Mouse (Mus musculus) MEL (cell line): Measurements from ENCODE around the gene Inpp5b. TPM values are rescaled to one million over a fixed set of nuclear protein-coding genes. Genes with fewer than 3 reads are reported as not detected.

Experiments used
- DNase-seq: peaks from one replicate; pipeline ENCODE4 v3.0.0; 2011; ENCODE audit warnings: low read depth, low spot score
- H3K27ac ChIP-seq: 2 replicates; pipeline ENCODE4 v1.5.1; 2012; ENCODE audit warnings: low read depth, mild to moderate bottlenecking, control low read depth, low read length, moderate library complexity; ENCODE audit not compliant: control insufficient read depth
- H3K27me3 ChIP-seq, 2 experiments: fragments of 150-350 bp in 1 of 2; sonication (generic) in 1 of 2; 2 replicates each; pipeline ENCODE4 v1.6.1; 2012; ENCODE audit warnings: low read length in 2 of 2, mild to moderate bottlenecking in 2 of 2, improper control_type of control experiment in 1 of 2, moderate library complexity in 1 of 2; ENCODE audit not compliant: insufficient read depth in 2 of 2, control insufficient read depth in 1 of 2
- H3K36me3 ChIP-seq, 2 experiments: 2 replicates each; pipeline ENCODE4 v1.6.1; 2012 to 2014; ENCODE audit warnings: low read length in 2 of 2, improper control_type of control experiment in 1 of 2, inconsistent platforms in 1 of 2, mild to moderate bottlenecking in 1 of 2; ENCODE audit not compliant: insufficient read depth in 2 of 2, control insufficient read depth in 1 of 2
- H3K4me1 ChIP-seq, 2 experiments: fragments of 150-350 bp in 1 of 2; sonication (generic) in 1 of 2; 2 replicates each; pipeline ENCODE4 v1.6.1; 2012; ENCODE audit warnings: low read length in 2 of 2, improper control_type of control experiment in 1 of 2, mild to moderate bottlenecking in 1 of 2; ENCODE audit not compliant: insufficient read depth in 2 of 2, control insufficient read depth in 1 of 2
- H3K4me3 ChIP-seq, 2 experiments: fragments of 150-350 bp in 1 of 2; sonication (generic) in 1 of 2; 2 replicates each; pipeline ENCODE4 v1.5.1; 2012; ENCODE audit warnings: low read depth in 2 of 2, low read length in 2 of 2, mild to moderate bottlenecking in 2 of 2, moderate library complexity in 2 of 2, control low read depth in 1 of 2, improper control_type of control experiment in 1 of 2; ENCODE audit not compliant: control insufficient read depth in 1 of 2, insufficient read depth in 1 of 2
- H3K79me2 ChIP-seq: 2 replicates; pipeline ENCODE4 v1.6.1; 2012; ENCODE audit warnings: mild to moderate bottlenecking, low read length, moderate library complexity; ENCODE audit not compliant: control insufficient read depth, poor library complexity, insufficient read depth
- H3K9ac ChIP-seq: 2 replicates; pipeline ENCODE4 v1.6.1; 2012; ENCODE audit warnings: low read depth, mild to moderate bottlenecking, control low read depth, low read length, moderate library complexity; ENCODE audit not compliant: control insufficient read depth, poor library complexity, severe bottlenecking
- H3K9me3 ChIP-seq: fragments of 150-350 bp; sonication (generic); replicated peaks from 2 replicates; pipeline ENCODE4 v1.6.1; 2012; ENCODE audit warnings: mild to moderate bottlenecking, low read length, improper control_type of control experiment, moderate library complexity; ENCODE audit not compliant: insufficient read depth
- CTCF ChIP-seq, 3 experiments: IDR thresholded peaks in 2 of 3; conservative IDR thresholded peaks in 1 of 3; 2 replicates each; pipeline ENCODE4 v1.5.1; 2011 to 2012; ENCODE audit warnings: low read length in 3 of 3, low read depth in 2 of 3, mild to moderate bottlenecking in 2 of 3, improper control_type of control experiment in 1 of 3, inconsistent platforms in 1 of 3, mixed read lengths in 1 of 3, moderate library complexity in 1 of 3; ENCODE audit not compliant: control insufficient read depth in 1 of 3, insufficient read depth in 1 of 3, poor library complexity in 1 of 3, severe bottlenecking in 1 of 3
- E2F4 ChIP-seq: IDR thresholded peaks from 2 replicates; pipeline ENCODE4 v1.6.1; 2011; ENCODE audit warnings: low read depth, low read length, improper control_type of control experiment, borderline replicate concordance
- ELF1 ChIP-seq: IDR thresholded peaks from 2 replicates; pipeline ENCODE4 v1.6.1; 2014; ENCODE audit warnings: low read depth, mild to moderate bottlenecking, inconsistent platforms, low read length, improper control_type of control experiment, moderate library complexity
- EP300 ChIP-seq, 2 experiments: IDR thresholded peaks; 2 replicates each; pipeline ENCODE4 v1.6.1; 2011; ENCODE audit warnings: improper control_type of control experiment in 2 of 2, low read length in 2 of 2, low read depth in 1 of 2, mild to moderate bottlenecking in 1 of 2
- GABPA ChIP-seq: IDR thresholded peaks from 2 replicates; pipeline ENCODE4 v1.6.1; 2012; ENCODE audit warnings: low read depth, mild to moderate bottlenecking, inconsistent platforms, low read length, improper control_type of control experiment, moderate library complexity
- JUND ChIP-seq: IDR thresholded peaks from 2 replicates; pipeline ENCODE4 v1.6.1; 2011; ENCODE audit warnings: low read depth, mild to moderate bottlenecking, improper control_type of control experiment, low read length
- MAFK ChIP-seq: IDR thresholded peaks from 2 replicates; pipeline ENCODE4 v1.6.1; 2011; ENCODE audit warnings: low read depth, mild to moderate bottlenecking, low read length, improper control_type of control experiment, borderline replicate concordance
- MEF2A ChIP-seq: IDR thresholded peaks from 2 replicates; pipeline ENCODE4 v1.6.1; 2014; ENCODE audit warnings: low read depth, mild to moderate bottlenecking, inconsistent platforms, low read length, improper control_type of control experiment; ENCODE audit not compliant: poor library complexity, insufficient replicate concordance, severe bottlenecking; ENCODE audit errors: extremely low read depth
- MXI1 ChIP-seq: IDR thresholded peaks from 2 replicates; pipeline ENCODE4 v1.6.1; 2011; ENCODE audit warnings: mild to moderate bottlenecking, low read depth, low read length, improper control_type of control experiment
- MYB ChIP-seq: IDR thresholded peaks from 2 replicates; pipeline ENCODE4 v1.6.1; 2011; ENCODE audit warnings: mild to moderate bottlenecking, low read depth, low read length, improper control_type of control experiment
- NELFE ChIP-seq: IDR thresholded peaks from 2 replicates; pipeline ENCODE4 v1.6.1; 2011; ENCODE audit warnings: low read depth, low read length, improper control_type of control experiment
- RCOR1 ChIP-seq: IDR thresholded peaks from 2 replicates; pipeline ENCODE4 v1.6.1; 2012; ENCODE audit warnings: low read depth, mild to moderate bottlenecking, inconsistent platforms, low read length, improper control_type of control experiment
- SIN3A ChIP-seq: IDR thresholded peaks from 2 replicates; pipeline ENCODE4 v1.6.1; 2012; ENCODE audit warnings: low read length, improper control_type of control experiment, inconsistent platforms
- TAL1 ChIP-seq: IDR thresholded peaks from 2 replicates; pipeline ENCODE4 v1.6.1; 2012; ENCODE audit warnings: mild to moderate bottlenecking, inconsistent platforms, low read length, moderate library complexity, mixed read lengths
- TBP ChIP-seq: IDR thresholded peaks from 2 replicates; pipeline ENCODE4 v1.8.0; 2011; ENCODE audit warnings: low read depth, low read length, improper control_type of control experiment
- TCF12 ChIP-seq: IDR thresholded peaks from 2 replicates; pipeline ENCODE4 v1.6.1; 2014; ENCODE audit warnings: low read depth, mild to moderate bottlenecking, inconsistent platforms, low read length, improper control_type of control experiment, moderate library complexity
- UBTF ChIP-seq: IDR thresholded peaks from 2 replicates; pipeline ENCODE4 v1.6.1; 2012; ENCODE audit warnings: low read depth, mild to moderate bottlenecking, inconsistent platforms, low read length, improper control_type of control experiment, moderate library complexity, borderline replicate concordance; ENCODE audit not compliant: insufficient read depth
- ZC3H11A ChIP-seq: IDR thresholded peaks from 2 replicates; pipeline ENCODE4 v1.6.1; 2012; ENCODE audit warnings: low read depth, mild to moderate bottlenecking, inconsistent platforms, low read length, improper control_type of control experiment
- ZKSCAN1 ChIP-seq: IDR thresholded peaks from 2 replicates; pipeline ENCODE4 v1.6.1; 2012; ENCODE audit warnings: low read depth, mild to moderate bottlenecking, inconsistent platforms, low read length, improper control_type of control experiment, moderate library complexity
- ZNF384 ChIP-seq: IDR thresholded peaks from 2 replicates; pipeline ENCODE4 v1.6.1; 2012; ENCODE audit warnings: low read depth, mild to moderate bottlenecking, inconsistent platforms, low read length, improper control_type of control experiment
- polyA plus RNA-seq, 2 experiments: library from polyadenylated mRNA; stranded (reverse) in 1 of 2; unstranded in 1 of 2; fragments of >175 nt in 1 of 2; fragments of >200 nt in 1 of 2; gene quantifications; 2 replicates each; pipeline versions ENCODE4 v1.2.1 to v1.2.4; 2012; ENCODE audit warnings: low replicate concordance in 2 of 2, low read depth in 1 of 2; ENCODE audit not compliant: insufficient read length in 2 of 2, insufficient read depth in 1 of 2, missing spikeins in 1 of 2
- total RNA-seq: library from RNA; depleted of rRNA; stranded (reverse); fragments of 300-350 nt; gene quantifications from 2 replicates; pipeline ENCODE4 v1.2.3, GENCODE M21; 2012

The Inpp5b gene
- total and polyA plus RNA-seq, 3 experiments: 28.6 to 52.5 TPM; not detected in 1

DNA sequence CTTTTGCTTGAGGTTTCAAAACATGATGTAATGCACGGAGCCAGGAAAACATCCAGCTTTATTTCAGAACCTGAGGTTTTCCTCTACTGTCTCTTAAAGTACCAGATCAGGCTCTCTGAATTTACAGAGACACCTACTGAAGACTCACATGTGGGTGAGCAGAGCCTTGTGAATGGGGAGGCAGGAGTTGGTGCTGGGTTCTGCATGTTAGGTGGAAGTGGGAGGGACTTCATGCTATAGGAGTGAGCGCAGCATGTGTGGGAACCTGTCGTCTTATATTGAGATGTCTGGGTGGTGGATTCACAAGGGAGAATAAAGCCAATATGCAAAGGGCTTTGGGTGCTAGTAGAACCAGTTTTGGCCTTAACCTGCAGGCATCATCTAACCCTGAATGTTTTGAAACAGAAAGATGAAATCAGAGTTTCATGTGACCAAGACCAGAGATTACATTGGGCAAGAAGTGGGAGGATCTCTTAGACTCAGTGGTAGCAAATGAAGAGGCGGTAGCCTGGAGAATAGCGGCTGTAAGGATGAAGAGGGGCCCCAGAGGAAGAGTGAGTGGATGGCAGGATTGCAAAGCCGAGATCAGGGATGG lies 21.3 kb downstream of the Inpp5b start:
- no peak for TF ChIP-seq MEF2A
- no peak for TF ChIP-seq ELF1
- no peak for TF ChIP-seq RCOR1
- TF ChIP-seq ZKSCAN1: no peak
- no peak for TF ChIP-seq E2F4
- no peak for TF ChIP-seq TBP
- TF ChIP-seq EP300 (IDR thresholded peaks at IDR 0.05; ENCODE audit: low read depth in 1 of 2, low read length in 2 of 2): no peak
- no peak for TF ChIP-seq UBTF
- TF ChIP-seq SIN3A: no peak
- no peak for TF ChIP-seq ZC3H11A
- no peak for TF ChIP-seq NELFE
- no peak for TF ChIP-seq MAFK
- no peak for TF ChIP-seq GABPA
- no peak for TF ChIP-seq JUND
- no peak for TF ChIP-seq ZNF384
- no peak for TF ChIP-seq MYB
- no peak for TF ChIP-seq CTCF (IDR thresholded peaks at IDR 0.05 in 2 of 3, conservative IDR thresholded peaks at IDR 0.05 in 1 of 3; ENCODE audit: control insufficient read depth in 1 of 3, insufficient read depth in 1 of 3, low read depth in 2 of 3, low read length in 3 of 3, poor library complexity in 1 of 3, severe bottlenecking in 1 of 3)
- no peak for TF ChIP-seq TAL1
- no peak for TF ChIP-seq MXI1
- peaks cover 58% of the 10 kb centered on the region for H3K79me2 ChIP-seq
- peaks cover 16 to 48% of the 10 kb centered on the region in 2 experiments for H3K4me1 ChIP-seq
- no peaks in the 10 kb centered on the region for H3K9me3 ChIP-seq
- no peak overlapping the region for H3K9ac ChIP-seq
- H3K27ac ChIP-seq: no peak overlapping the region
- H3K27me3 ChIP-seq: no peaks in the 10 kb centered on the region
- no peak overlapping the region for H3K4me3 ChIP-seq
- peaks cover 7 to 49% of the 10 kb centered on the region in 2 experiments for H3K36me3 ChIP-seq
- DNase-seq: no peak

DNA sequence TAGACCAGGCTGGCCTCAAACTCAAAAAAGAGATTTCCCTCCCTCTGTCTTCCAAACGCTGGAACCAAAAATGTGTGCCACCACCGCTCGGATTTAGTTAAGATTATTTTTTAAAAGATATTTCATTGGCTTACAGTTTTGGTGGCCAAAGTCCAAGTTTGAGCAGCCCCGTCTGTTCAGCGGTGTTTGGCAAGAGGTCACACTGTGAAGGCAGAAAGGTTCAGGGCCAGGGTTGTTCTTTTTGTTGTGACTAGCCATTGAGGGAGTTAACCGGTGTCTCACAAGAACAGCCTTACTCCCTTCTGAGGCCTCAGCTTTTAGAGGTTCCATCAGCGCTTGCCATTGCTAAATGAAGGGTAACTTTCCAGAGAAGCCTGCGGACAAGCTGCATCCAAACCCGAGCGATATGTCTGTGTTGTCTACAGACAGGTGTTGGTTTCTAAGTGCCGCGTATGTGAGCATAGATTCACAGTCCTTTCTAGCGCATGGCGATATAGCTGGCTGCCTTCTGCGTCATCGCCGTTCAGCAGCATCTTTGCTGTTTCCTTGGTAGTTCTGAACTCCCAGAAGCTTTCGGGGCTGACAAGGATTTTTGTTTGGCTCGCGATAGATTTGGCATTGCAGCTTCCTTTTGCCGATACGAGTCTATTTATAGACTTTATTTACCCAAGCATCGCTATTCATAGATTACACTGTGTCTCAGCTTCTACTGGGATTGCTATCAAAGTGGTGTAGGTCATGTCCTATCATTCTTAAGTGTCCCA lies 24.3 kb downstream of the Inpp5b start:
- Histone ChIP-seq H3K79me2 (peaks cover 58% of the 10 kb centered on the region), H3K9ac (no peak overlapping the region), H3K4me1 (peaks cover 16 to 54% of the 10 kb centered on the region in 2 experiments), H3K36me3 (peaks cover 2 to 47% of the 10 kb centered on the region in 2 experiments; a peak in 3 of 4 replicates), H3K27ac (peak overlapping the region; percentile 49), H3K9me3 (no peaks in the 10 kb centered on the region), H3K4me3 (no peak overlapping the region), H3K27me3 (no peaks in the 10 kb centered on the region)
- peak; percentile 79; the same call in 1 of the 2 replicates for TF ChIP-seq MEF2A
- 0 out of 4 replicates have a peak, but pooled peaks of 1 of the 2 experiments have one; percentile 3 for TF ChIP-seq EP300 (IDR thresholded peaks at IDR 0.05; ENCODE audit: low read depth in 1 of 2, low read length in 2 of 2)
- no peak for TF ChIP-seq TCF12
- DNase-seq: no peak
